Mouse (Mus musculus): ENCODE results near the gene Lrrc2. TPM values are rescaled to one million over a fixed set of nuclear protein-coding genes. Genes with fewer than 3 reads are reported as not detected.

The Lrrc2 gene
- polyA plus RNA-seq (2012; ENCODE audit: insufficient read depth, low replicate concordance), result not detected in 2 replicates

DNA sequence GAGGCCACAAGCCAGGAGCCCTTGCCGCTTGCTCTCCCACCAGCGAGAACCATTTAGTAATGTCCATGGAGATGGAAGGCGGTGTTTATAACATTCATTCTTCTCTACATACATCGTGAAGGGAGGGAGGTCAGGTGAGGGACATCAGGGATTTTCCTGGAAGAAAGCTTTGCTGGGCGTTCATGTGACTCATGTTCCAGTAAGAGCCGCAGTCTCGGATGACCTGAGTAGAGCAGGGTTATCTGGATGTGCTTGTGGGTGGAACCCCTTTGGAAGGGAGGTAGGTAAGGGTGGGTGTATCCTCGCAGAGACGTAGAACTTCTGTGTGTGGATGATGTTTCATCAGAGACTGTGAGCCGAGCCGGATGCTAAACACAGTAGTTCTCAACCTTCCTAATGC is at the start of gene Lrrc2:
Gene Lrrc2, plus strand, starts transcription at position 149 of the 400 bp plus-strand sequence.
- TF ChIP-seq GATA1 (IDR thresholded peaks at IDR 0.05; ENCODE audit: borderline replicate concordance, low read length) (no peak), FLI1 (IDR thresholded peaks at IDR 0.05; ENCODE audit: low read length) (no peak)
- H3K4me1 ChIP-seq, result peaks cover 54% of the 10 kb centered on the region
- H3K9me3 ChIP-seq, result 0 out of 2 replicates have a peak, but pooled peaks cover 2% of the 10 kb centered on the region
- peak within 1 kb of the TSS; percentile 16 for H3K4me3 ChIP-seq (replicated peaks)
- no peaks in the 10 kb centered on the region for H3K36me3 ChIP-seq (replicated peaks; ENCODE audit: low read length)
- H3K27me3 ChIP-seq (replicated peaks), result peaks cover 47% of the 10 kb centered on the region

GRCm38 (mm10) chr9:110902271-110902670 is 49.1 kb upstream of the Lrrc2 start:
- H3K9me3 ChIP-seq, result peaks cover 7% of the 10 kb centered on the region
- peaks cover 38% of the 10 kb centered on the region for H3K27me3 ChIP-seq (replicated peaks)
- no peak overlapping the region for H3K4me3 ChIP-seq (replicated peaks)
- H3K36me3 ChIP-seq (replicated peaks; ENCODE audit: low read length), result peaks cover 26% of the 10 kb centered on the region
- no peaks in the 10 kb centered on the region for H3K4me1 ChIP-seq
- TF ChIP-seq FLI1 (IDR thresholded peaks at IDR 0.05; ENCODE audit: low read length), result no peak
- TF ChIP-seq GATA1 (IDR thresholded peaks at IDR 0.05; ENCODE audit: borderline replicate concordance, low read length), result no peak

GRCm38 (mm10) chr9:110907201-110907837 is 44.0 kb upstream of the Lrrc2 start:
- H3K4me1 ChIP-seq, result peaks cover 8% of the 10 kb centered on the region; the same call in 1 of the 2 replicates
- TF ChIP-seq GATA1 (IDR thresholded peaks at IDR 0.05; ENCODE audit: borderline replicate concordance, low read length) (no peak), FLI1 (IDR thresholded peaks at IDR 0.05; ENCODE audit: low read length) (no peak)

DNA sequence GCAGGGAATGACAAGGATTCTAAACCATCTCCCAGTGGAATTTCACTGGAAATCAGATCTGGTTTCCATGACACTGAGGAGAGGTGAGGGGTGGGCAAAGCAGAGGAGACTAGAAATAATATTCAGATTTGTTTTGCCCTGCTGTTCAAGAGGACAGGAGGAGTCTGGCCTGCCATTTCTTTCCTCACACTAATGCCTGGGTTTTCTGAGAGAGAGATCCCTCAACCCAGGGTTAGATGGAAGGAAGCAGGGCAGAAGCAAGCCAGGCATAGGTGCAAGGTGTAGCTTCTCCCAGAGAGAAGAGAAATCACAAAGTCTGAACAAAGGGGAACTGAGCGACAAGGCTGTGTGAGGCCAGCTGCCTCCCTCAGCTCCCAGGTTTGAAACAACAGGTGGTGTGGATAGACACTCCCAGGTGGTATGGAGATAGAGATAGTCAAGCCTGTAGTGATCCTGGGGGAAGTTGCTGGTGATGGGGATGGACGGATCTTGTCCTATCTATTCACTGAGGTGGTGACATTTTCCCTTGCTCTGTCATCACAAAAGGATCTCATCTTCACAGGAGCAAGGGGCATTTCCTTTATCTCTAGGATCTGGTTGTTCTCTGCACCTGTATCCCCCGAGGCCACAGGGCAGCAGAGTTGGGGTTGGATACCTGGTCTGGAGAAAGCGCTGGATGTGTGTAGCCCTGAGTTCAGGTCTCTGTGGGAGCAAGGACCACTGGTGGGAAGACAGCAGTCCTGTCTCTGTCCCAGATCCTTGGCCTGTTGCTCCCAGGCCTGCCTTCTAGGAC is 43.3 kb upstream of the Lrrc2 start:
- Histone ChIP-seq H3K27me3 (replicated peaks) (peaks cover 38% of the 10 kb centered on the region), H3K36me3 (replicated peaks; ENCODE audit: low read length) (no peaks in the 10 kb centered on the region), H3K9me3 (peaks cover 19% of the 10 kb centered on the region), H3K4me1 (peaks cover 8% of the 10 kb centered on the region; the same call in 1 of the 2 replicates), H3K4me3 (replicated peaks) (no peak overlapping the region)
- TF ChIP-seq FLI1 (IDR thresholded peaks at IDR 0.05; ENCODE audit: low read length) (no peak), GATA1 (IDR thresholded peaks at IDR 0.05; ENCODE audit: borderline replicate concordance, low read length) (no peak)

More at GRCm38 (mm10) chr9:110907201-110907837, 44.0 kb upstream of the Lrrc2 start:
- peaks cover 38% of the 10 kb centered on the region for H3K27me3 ChIP-seq (replicated peaks)
- H3K9me3 ChIP-seq, result peaks cover 19% of the 10 kb centered on the region
- no peak overlapping the region for H3K4me3 ChIP-seq (replicated peaks)
- H3K36me3 ChIP-seq (replicated peaks; ENCODE audit: low read length), result no peaks in the 10 kb centered on the region

DNA sequence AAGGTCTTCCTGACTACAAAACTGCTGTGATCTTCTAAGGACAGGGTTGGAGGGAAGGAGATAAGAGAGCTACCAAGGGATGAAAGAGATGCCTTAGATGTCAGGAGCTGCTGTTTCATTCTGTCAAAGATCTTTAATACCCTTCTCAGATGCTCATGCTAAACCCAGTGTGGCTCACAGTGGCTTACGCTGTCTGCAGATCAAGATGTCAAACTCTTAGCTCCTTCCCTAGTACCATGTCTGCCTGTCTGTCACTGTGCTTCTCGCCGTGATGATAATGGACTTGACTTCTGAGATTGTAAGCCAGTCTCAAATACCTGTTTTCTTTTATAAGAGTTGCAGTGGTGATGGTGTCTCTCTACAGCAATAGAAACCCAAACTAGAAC is 42.7 kb upstream of the Lrrc2 start:
- peaks cover 19% of the 10 kb centered on the region for H3K9me3 ChIP-seq
- TF ChIP-seq FLI1 (IDR thresholded peaks at IDR 0.05; ENCODE audit: low read length) (no peak), GATA1 (IDR thresholded peaks at IDR 0.05; ENCODE audit: borderline replicate concordance, low read length) (no peak)
- peaks cover 38% of the 10 kb centered on the region for H3K27me3 ChIP-seq (replicated peaks)
- no peak overlapping the region for H3K4me3 ChIP-seq (replicated peaks)
- peaks cover 8% of the 10 kb centered on the region; the same call in 1 of the 2 replicates for H3K4me1 ChIP-seq
- no peaks in the 10 kb centered on the region for H3K36me3 ChIP-seq (replicated peaks; ENCODE audit: low read length)

DNA sequence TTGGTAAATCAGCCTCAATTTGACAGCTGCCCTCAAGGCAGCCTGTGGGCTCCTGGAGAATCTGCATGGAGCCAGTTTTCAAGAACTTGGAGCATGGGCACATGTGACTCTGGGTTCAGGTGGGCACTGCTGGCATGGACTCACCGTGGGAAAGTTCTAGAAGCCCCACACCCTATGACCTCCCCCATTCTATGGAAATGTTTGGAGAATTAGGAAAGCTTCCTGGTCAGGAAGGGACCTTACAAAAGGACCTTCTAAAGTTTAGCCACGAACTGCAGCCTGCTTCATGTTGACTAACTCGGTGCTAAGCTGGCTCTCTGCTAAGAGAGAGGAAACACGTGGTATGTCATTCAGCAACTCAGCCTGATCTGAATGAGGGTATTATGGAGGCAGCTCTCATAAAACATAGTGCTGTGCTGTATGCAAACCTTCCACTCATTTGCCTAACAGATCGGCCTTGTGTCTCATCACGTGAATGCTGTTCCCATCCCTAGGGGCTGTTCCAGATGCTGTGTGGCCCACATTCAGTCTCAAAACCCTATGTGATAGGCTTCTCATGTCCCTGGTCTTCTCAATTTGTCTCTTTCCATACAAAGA is 41.9 kb upstream of the Lrrc2 start:
- H3K36me3 ChIP-seq (replicated peaks; ENCODE audit: low read length), result no peaks in the 10 kb centered on the region
- peak overlapping the region; percentile 42 for H3K4me3 ChIP-seq (replicated peaks)
- H3K4me1 ChIP-seq, result peaks cover 8% of the 10 kb centered on the region; the same call in 1 of the 2 replicates
- TF ChIP-seq FLI1 (IDR thresholded peaks at IDR 0.05; ENCODE audit: low read length) (no peak), GATA1 (IDR thresholded peaks at IDR 0.05; ENCODE audit: borderline replicate concordance, low read length) (no peak)
- peaks cover 19% of the 10 kb centered on the region for H3K9me3 ChIP-seq
- H3K27me3 ChIP-seq (replicated peaks), result peaks cover 33% of the 10 kb centered on the region

DNA sequence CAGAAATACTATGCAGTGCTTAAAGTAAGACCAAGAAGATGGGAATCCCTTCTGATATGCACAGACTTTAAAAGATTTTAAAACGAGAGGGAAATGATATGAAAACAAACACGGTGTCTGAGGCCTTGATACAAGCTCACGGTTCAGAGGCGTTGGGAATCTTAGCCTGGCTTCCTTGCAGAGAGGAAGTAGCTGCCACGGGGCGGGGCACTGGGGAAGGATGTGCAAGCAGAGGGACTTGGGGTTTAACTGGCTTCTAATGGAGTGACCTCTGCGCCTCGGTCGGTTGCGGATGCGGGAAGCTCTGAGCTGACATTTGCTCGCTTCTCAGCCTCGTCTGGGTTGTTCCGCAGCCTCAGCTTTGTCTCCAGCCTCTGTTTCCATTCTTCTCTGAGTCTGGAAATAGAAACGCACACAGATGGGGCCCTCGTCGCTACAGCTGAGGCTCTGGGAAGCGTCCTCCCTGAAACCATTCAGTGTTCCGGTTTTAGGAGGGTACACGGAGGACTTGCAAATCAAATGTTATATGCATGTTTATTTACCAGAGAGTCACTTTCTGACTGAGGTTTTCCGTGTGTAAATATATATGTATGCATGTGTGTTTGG is 36.6 kb upstream of the Lrrc2 start:
- peaks cover 8% of the 10 kb centered on the region for H3K4me1 ChIP-seq
- H3K36me3 ChIP-seq (replicated peaks; ENCODE audit: low read length), result no peaks in the 10 kb centered on the region
- H3K4me3 ChIP-seq (replicated peaks), result no peak overlapping the region
- peaks cover 33% of the 10 kb centered on the region for H3K27me3 ChIP-seq (replicated peaks)
- H3K9me3 ChIP-seq, result no peaks in the 10 kb centered on the region
- TF ChIP-seq GATA1 (IDR thresholded peaks at IDR 0.05; ENCODE audit: borderline replicate concordance, low read length) (no peak), FLI1 (IDR thresholded peaks at IDR 0.05; ENCODE audit: low read length) (no peak)

GRCm38 (mm10) chr9:110915466-110915865 is 35.9 kb upstream of the Lrrc2 start:
- Histone ChIP-seq H3K4me1 (peaks cover 7% of the 10 kb centered on the region), H3K36me3 (replicated peaks; ENCODE audit: low read length) (no peaks in the 10 kb centered on the region), H3K9me3 (no peaks in the 10 kb centered on the region), H3K4me3 (replicated peaks) (no peak overlapping the region), H3K27me3 (replicated peaks) (peaks cover 38% of the 10 kb centered on the region)
- TF ChIP-seq FLI1 (IDR thresholded peaks at IDR 0.05; ENCODE audit: low read length), result no peak
- TF ChIP-seq GATA1 (IDR thresholded peaks at IDR 0.05; ENCODE audit: borderline replicate concordance, low read length), result no peak

DNA sequence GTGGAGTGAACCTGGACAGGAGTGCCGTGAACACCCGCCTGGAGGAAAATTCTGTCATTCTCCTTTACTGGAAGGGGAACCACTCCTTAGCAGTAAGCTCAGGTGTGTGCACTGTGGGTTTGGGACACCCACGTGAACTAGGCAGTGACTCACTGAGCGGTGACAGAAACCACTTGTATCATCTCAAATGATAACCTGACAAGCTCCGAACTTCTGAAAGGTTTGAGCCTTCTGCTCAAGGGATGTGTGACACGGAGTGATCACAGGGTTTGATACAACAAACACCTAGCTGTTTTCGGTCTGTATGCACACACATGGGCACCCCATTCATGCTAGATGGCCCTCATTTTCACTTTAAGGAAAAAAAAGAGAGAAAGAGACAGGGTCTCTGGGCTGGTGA is 34.6 kb upstream of the Lrrc2 start, which contains the start of gene Fam240a:
Gene Fam240a, minus strand, starts transcription at position 76 of the 400 bp plus-strand sequence.
- Histone ChIP-seq H3K4me3 (replicated peaks) (no peak within 1 kb of the TSS), H3K9me3 (no peaks in the 10 kb centered on the region), H3K27me3 (replicated peaks) (peaks cover 42% of the 10 kb centered on the region), H3K36me3 (replicated peaks; ENCODE audit: low read length) (no peaks in the 10 kb centered on the region), H3K4me1 (peaks cover 11% of the 10 kb centered on the region)
- no peak for TF ChIP-seq FLI1 (IDR thresholded peaks at IDR 0.05; ENCODE audit: low read length)
- no peak for TF ChIP-seq GATA1 (IDR thresholded peaks at IDR 0.05; ENCODE audit: borderline replicate concordance, low read length)

All from megakaryocyte, embryonic 14.5 days (primary cell).